Mouse (Mus musculus): ENCODE results near the gene Foxp2.

DNA sequence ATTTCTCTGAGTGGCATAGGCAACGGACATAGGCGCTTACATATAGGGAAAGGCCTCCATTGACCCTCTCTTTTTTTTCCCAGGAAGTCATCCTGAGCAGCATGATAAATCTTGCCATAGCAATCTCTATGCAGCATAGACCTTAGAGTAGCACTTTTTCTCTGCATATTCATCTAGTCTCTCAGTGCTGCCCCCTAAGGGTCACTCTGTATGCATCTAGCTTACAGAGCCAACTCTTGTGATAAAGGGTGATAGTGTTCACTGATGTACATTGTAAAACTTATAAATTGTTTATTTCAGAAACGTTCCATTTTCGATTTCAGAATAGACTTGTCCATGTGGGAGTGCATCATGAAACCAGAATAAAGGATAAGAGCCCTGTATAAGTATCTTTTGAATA is 454.7 kb downstream of the Foxp2 start:
- TF ChIP-seq POLR2A (IDR thresholded peaks at IDR 0.05; ENCODE audit: insufficient read depth, low read depth, low read length) (no peak), CTCF (IDR thresholded peaks at IDR 0.05; ENCODE audit: insufficient read depth, low read depth, low read length) (no peak)
